Mouse (Mus musculus) fat pad, adult 2 months (tissue): ENCODE measurements around the gene Mybph.

Experiments used
- DNase-seq: peaks from one replicate; pipeline ENCODE4 v3.0.0-alpha.2; 2011; ENCODE audit warnings: low read depth, low spot score; ENCODE audit errors: extremely low read depth

The Mybph gene

GRCm38 (mm10) chr1:134184089-134184488, 9.2 kb upstream of the Mybph start:
- DNase-seq, result no peak

- no peak for DNase-seq
These were observed 5.0 kb upstream of the Mybph start for GRCm38 (mm10) chr1:134188217-134188616.

- no peak for DNase-seq
These were observed 4.1 kb upstream of the Mybph start for GRCm38 (mm10) chr1:134188989-134189729.

GRCm38 (mm10) chr1:134191192-134191591, 2.1 kb upstream of the Mybph start:
- DNase-seq, result no peak

- DNase-seq, result no peak
These were observed 1.2 kb upstream of the Mybph start for GRCm38 (mm10) chr1:134192024-134192423.

GRCm38 (mm10) chr1:134193674-134194197, 488 bp downstream of the Mybph start:
- no peak for DNase-seq

GRCm38 (mm10) chr1:134194298-134195022, 1.2 kb downstream of the Mybph start:
- DNase-seq, result no peak

- no peak for DNase-seq
These were observed 1.9 kb downstream of the Mybph start for GRCm38 (mm10) chr1:134195117-134195516.

- DNase-seq, result no peak
These were observed 2.3 kb downstream of the Mybph start for GRCm38 (mm10) chr1:134195571-134195970.

GRCm38 (mm10) chr1:134195979-134196378, 2.7 kb downstream of the Mybph start:
- DNase-seq, result no peak

- DNase-seq, result no peak
These were observed 3.1 kb downstream of the Mybph start for GRCm38 (mm10) chr1:134196386-134196785.

- DNase-seq, result no peak
These were observed 4.2 kb downstream of the Mybph start for GRCm38 (mm10) chr1:134197325-134197982.

- DNase-seq, result no peak
These were observed 5.1 kb downstream of the Mybph start for GRCm38 (mm10) chr1:134198197-134198995.

GRCm38 (mm10) chr1:134200481-134200880, 7.2 kb downstream of the Mybph start:
- DNase-seq, result no peak

GRCm38 (mm10) chr1:134200998-134201686, 7.9 kb downstream of the Mybph start:
- DNase-seq, result no peak

GRCm38 (mm10) chr1:134201751-134202420, 8.6 kb downstream of the Mybph start:
- no peak for DNase-seq

- DNase-seq, result no peak
These were observed 11.0 kb downstream of the Mybph start for GRCm38 (mm10) chr1:134204230-134204629.

GRCm38 (mm10) chr1:134205296-134206018, 12.2 kb downstream of the Mybph start:
- no peak for DNase-seq

GRCm38 (mm10) chr1:134206085-134206484, 12.8 kb downstream of the Mybph start:
- no peak for DNase-seq
